Mouse (Mus musculus): Measurements from ENCODE around the gene B020004J07Rik. TPM values are rescaled to one million over a fixed set of nuclear protein-coding genes. Genes with fewer than 3 reads are reported as not detected.

Gene B020004J07Rik
- polyA plus RNA-seq, 1 experiment from 2014 or later = not detected

Other genes with a start within 250 kb of the B020004J07Rik start
- 94.9 and 100 TPM in 2 replicates for gene Leprot, start 196.3 kb downstream of the B020004J07Rik start, polyA plus RNA-seq (2015; fragmentation: Nextera tagmentation; extraction: Ambion mirVana)
- 7.4 and 7.6 TPM in 2 replicates for gene Lepr, start 126.6 kb downstream of the B020004J07Rik start, polyA plus RNA-seq (2015; fragmentation: Nextera tagmentation; extraction: Ambion mirVana)
- gene C130073F10Rik, start 49.8 kb upstream of the B020004J07Rik start, polyA plus RNA-seq (2015; fragmentation: Nextera tagmentation; extraction: Ambion mirVana) = not detected in 2 replicates
- not detected in 2 replicates for gene Gm12800, start 65.1 kb upstream of the B020004J07Rik start, polyA plus RNA-seq (2015; fragmentation: Nextera tagmentation; extraction: Ambion mirVana)
- not detected in 2 replicates for gene Gm12794, start 96.4 kb upstream of the B020004J07Rik start, polyA plus RNA-seq (2015; fragmentation: Nextera tagmentation; extraction: Ambion mirVana)
- not detected in 2 replicates for gene Gm12790, start 137.0 kb upstream of the B020004J07Rik start, polyA plus RNA-seq (2015; fragmentation: Nextera tagmentation; extraction: Ambion mirVana)
- not detected in 2 replicates for gene Gm12789, start 142.6 kb upstream of the B020004J07Rik start, polyA plus RNA-seq (2015; fragmentation: Nextera tagmentation; extraction: Ambion mirVana)
- gene Pde4b, start 243.5 kb upstream of the B020004J07Rik start, polyA plus RNA-seq (2015; fragmentation: Nextera tagmentation; extraction: Ambion mirVana) = 12.5 and 12.9 TPM in 2 replicates

Data from stomach, embryonic 16.5 days (tissue).